Mouse (Mus musculus): ENCODE results near the gene Tiam2. TPM values are rescaled to one million over a fixed set of nuclear protein-coding genes. Genes with fewer than 3 reads are reported as not detected.
"Not testable (repeated sequence)": the region's sequence is repeated elsewhere in the genome, so short reads cannot be mapped to it uniquely, and the experiment has no call there.

Tiam2 gene
- total RNA-seq, 1 experiment from 2014 or later = 161 TPM

DNA sequence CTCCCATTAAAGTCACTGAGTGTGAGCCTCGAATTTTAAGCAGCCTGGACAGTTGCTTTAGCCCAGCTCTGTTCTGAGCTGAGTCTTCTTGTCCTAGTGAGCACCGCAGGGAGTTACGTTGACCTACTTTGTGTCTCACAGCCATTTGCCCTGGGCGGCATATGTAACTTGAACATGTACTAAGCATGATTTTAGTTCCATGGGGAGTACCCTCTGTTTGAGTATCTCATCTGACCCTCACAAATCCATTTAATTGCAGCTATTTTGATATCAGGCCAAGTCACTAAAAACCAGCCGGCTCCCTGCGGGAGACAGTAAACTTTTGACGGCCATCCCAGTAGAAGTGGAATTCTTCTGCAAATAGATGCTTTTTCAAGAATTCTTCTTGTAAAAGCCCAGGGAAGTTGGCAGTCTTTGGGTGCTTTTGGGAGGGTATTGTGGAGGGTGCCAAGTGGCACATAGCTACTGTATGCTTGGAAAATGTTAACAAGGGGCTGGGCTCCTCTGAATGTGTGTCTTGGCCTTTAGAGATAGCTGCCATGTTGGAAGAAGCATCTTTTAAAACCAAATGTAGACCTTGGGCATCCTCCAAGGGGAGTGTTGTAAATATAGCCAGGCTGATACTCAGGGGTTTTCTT is 10.6 kb downstream of the Tiam2 start:
- ATAC-seq (replicated peaks; ENCODE audit: insufficient number of reproducible peaks, low FRiP score, low TSS enrichment, poor library complexity, severe bottlenecking) = no peak

DNA sequence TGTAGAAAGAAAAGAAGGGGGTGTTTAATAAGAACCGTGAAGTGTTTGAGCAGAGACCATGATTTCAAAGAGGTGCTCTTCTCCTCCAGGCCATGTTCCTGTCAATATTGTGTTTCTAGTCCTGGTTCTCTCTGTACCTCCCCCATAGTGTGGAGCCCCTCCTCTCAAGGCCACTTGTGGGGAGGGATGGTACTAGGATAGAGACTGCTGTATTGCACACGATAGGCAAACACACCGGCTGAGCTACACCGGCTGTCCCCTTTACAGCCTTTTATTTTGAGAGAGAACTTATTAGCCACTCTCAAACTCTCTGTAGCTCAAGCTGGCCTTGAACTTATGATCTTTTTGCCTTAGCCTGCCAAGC is 11.1 kb downstream of the Tiam2 start:
- no peak for ATAC-seq (replicated peaks; ENCODE audit: insufficient number of reproducible peaks, low FRiP score, low TSS enrichment, poor library complexity, severe bottlenecking)

GRCm38 (mm10) chr17:3338821-3339220 is 12.4 kb downstream of the Tiam2 start:
- ATAC-seq (replicated peaks; ENCODE audit: insufficient number of reproducible peaks, low FRiP score, low TSS enrichment, poor library complexity, severe bottlenecking) = no peak

GRCm38 (mm10) chr17:3344872-3345271 is 18.5 kb downstream of the Tiam2 start:
- no peak for ATAC-seq (replicated peaks; ENCODE audit: insufficient number of reproducible peaks, low FRiP score, low TSS enrichment, poor library complexity, severe bottlenecking)

DNA sequence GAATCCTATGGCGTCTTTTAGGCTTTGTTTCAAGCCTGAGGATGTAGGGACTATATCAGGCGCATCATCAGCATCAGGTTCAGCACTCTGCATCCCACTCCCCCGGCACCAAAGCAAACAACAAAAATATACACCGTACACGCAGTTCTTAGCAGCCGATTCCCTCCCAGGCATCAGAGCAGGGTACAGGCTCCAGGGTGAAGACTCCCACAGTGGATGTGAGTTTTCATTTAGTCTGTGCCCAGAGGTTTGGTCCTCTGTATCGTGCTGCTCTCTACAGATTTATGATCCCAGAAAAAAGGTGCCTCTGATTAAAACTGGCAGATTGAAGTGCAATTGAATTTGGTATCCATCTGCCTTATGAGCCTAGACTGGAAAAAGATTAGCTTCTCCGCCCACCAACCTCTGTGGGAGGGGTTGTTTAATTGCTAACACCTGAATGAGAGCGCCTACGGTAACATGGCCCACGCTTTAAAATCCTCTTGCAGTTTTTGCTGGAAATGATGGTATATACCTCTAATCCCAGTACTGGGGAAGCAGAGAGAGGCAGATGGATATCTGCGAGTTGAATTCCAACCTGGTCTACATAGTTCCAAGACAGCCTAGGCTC is 19.0 kb downstream of the Tiam2 start:
- no peak for ATAC-seq (replicated peaks; ENCODE audit: insufficient number of reproducible peaks, low FRiP score, low TSS enrichment, poor library complexity, severe bottlenecking)

DNA sequence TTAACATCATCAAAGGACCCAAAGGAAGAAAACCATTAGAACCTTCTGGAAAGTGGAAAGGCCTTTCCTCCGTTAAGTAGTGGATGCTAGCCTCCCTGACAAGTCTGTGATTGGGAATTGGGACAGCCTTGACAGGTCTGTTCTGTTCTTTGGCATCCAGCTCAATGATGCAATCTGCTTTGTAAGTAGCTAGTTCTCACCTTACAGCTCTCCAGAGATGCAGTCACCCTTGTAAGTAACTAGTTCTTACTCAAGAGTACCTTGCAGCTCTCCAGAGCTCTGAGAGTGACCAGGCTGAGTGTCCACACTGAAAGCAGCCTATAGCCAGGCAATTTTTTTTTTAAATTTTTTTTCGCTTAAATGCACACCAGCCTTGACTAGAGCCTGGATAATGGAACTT is 21.4 kb downstream of the Tiam2 start:
- ATAC-seq (replicated peaks; ENCODE audit: insufficient number of reproducible peaks, low FRiP score, low TSS enrichment, poor library complexity, severe bottlenecking) = no peak

DNA sequence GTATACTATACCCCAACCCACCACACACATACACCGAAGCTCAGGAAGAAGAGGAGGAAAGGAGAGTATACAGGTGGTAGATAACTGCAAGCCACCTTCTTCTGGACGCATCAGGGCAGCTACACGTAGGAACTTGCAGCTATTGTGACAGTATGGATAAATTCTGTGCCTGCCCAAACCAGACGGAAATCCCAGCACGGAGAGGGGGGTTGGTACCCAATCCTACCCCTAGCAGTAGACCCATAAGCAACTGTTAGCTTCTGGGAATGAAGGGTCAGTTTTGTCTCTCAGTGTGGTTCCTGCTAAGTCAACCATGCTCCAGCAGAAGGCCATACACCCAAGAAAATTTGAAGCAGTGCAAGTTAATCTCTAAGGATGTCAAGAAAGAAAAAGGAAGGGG is 23.0 kb downstream of the Tiam2 start:
- ATAC-seq (replicated peaks; ENCODE audit: insufficient number of reproducible peaks, low FRiP score, low TSS enrichment, poor library complexity, severe bottlenecking) = no peak

DNA sequence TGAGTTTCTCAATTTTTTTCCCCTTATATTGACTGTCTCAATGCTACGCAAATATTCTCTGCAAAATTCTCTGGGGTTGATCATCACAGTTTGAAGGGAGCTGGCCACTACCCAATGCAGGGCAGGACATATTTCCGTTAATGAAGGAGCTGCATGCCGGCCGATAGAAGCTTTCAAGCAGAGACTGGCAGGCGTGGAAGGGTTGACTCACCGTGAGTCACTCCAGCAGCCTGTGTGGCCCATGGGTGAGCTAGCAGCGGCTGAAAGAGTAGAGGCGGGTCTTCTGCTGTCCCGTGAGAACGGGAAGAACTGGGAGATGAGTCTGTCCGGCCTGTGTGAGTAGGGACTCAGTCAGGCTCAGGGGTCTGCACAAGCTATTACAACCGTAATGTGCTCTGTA is 23.6 kb downstream of the Tiam2 start:
- no peak for ATAC-seq (replicated peaks; ENCODE audit: insufficient number of reproducible peaks, low FRiP score, low TSS enrichment, poor library complexity, severe bottlenecking)

- ATAC-seq (replicated peaks; ENCODE audit: insufficient number of reproducible peaks, low FRiP score, low TSS enrichment, poor library complexity, severe bottlenecking) = no peak
These were observed 24.0 kb downstream of the Tiam2 start for GRCm38 (mm10) chr17:3350405-3350804.

DNA sequence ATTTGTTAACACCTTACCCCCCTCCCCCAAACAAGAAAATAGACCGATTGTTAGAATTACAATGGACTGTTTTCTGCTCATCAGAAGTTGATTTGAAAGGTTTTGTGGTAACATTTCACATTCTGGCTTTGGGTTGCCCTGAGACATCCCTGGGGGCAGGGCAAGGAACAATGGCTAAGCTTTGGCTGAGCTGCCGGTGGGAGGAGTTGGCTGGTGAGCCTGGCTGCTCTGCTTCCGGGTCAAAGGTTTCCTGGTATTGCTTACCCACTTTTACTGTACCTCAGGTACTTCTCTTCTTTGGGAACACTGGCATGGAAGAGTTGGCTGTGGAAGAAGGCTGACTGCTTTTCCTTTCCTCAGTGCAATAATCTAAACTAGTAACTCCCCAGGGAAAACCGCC is 25.3 kb downstream of the Tiam2 start:
- no peak for ATAC-seq (replicated peaks; ENCODE audit: insufficient number of reproducible peaks, low FRiP score, low TSS enrichment, poor library complexity, severe bottlenecking)

DNA sequence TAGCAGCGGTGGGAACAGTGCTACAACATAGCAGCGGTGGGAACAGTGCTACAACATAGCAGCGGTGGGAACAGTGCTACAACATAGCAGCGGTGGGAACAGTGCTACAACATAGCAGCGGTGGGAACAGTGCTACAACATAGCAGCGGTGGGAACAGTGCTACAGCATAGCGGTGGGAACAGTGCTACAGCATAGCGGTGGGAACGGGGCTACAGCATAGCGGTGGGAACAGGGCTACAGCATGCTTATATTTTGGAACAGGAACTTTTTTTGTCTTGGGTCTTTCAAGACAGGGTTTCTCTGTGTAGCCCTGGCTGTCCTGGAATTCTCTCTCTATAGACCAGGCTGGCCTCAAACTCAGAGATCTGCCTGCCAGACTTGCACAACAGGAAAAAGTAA is 26.8 kb downstream of the Tiam2 start:
- not testable (repeated sequence) for ATAC-seq (replicated peaks; ENCODE audit: insufficient number of reproducible peaks, low FRiP score, low TSS enrichment, poor library complexity, severe bottlenecking)

GRCm38 (mm10) chr17:3354856-3355255 is 28.5 kb downstream of the Tiam2 start:
- ATAC-seq (replicated peaks; ENCODE audit: insufficient number of reproducible peaks, low FRiP score, low TSS enrichment, poor library complexity, severe bottlenecking) = no peak

DNA sequence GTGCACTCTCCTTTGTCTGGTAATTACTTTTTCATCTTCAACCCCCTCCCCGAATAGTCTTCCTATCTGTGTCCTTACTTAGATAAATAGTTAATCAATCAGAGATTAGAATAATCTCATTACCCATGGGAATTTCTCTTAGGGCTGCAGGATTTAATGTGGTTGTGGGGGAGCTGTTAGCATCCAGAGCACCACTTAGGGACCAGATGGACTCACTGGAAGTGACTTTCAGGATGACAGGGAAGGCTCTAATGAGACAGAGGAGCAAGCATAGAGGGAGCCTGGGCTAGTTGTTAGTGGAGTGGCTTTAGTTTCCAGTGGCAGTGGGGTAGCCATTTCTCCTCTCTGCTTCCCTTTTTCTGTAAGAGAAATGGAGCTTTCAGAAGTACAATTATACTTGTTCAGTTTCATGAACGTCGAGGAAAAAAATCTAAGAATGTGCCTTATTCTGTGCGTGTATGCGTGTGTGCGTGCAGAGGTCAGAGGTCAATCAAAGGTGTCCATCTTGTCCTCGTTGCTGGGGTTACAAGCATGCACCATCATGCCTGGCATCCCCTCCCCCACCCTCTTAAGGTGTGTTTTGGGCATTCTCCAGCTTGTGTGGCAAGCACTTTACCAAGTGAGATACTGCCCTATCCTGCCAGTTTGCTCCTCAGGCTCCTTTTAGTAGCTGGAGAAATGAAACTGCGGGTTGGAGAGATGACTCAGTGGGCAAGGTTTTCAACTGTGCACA is 30.4 kb downstream of the Tiam2 start:
- ATAC-seq (replicated peaks; ENCODE audit: insufficient number of reproducible peaks, low FRiP score, low TSS enrichment, poor library complexity, severe bottlenecking) = no peak

DNA sequence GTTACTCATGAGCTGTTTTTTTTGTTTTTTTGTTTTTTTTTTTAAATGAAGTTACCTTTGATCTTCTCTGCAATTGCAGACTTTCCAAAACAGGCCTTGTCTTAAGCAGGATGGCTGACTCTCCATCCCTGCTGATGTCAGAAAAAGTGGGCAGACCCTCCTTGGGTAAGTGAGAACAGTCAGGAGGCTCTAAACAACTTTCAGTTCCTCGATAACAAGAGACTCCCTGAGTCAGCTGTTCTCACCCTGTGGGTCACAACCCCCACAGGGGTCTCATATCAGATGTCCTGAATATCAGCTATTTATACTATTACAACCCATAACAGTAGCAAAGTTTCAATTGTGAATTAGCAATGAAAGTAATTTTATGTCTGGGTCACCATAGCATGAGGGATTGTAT is 33.9 kb downstream of the Tiam2 start:
- no peak for ATAC-seq (replicated peaks; ENCODE audit: insufficient number of reproducible peaks, low FRiP score, low TSS enrichment, poor library complexity, severe bottlenecking)

DNA sequence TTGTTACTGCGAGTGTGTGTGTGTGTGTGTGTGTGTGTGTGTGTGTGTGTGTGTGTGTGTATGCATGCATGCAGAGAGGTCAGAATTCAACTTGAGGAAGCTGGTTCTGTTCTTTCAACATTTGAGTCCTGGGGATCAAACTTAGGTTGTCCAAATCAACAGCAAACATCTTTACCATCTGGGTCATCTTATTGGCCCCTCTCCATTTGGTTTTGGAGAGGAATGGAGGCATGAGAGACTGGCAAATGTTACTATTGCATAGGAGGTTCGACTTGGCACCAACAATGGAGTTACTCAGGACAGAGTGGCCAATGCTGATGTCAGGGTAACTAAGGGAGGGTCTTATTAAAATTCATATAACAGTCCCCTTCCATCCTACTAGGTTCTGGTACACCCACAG is 35.4 kb downstream of the Tiam2 start:
- ATAC-seq (replicated peaks; ENCODE audit: insufficient number of reproducible peaks, low FRiP score, low TSS enrichment, poor library complexity, severe bottlenecking) = no peak

- ATAC-seq (replicated peaks; ENCODE audit: insufficient number of reproducible peaks, low FRiP score, low TSS enrichment, poor library complexity, severe bottlenecking) = no peak
These were observed 36.8 kb downstream of the Tiam2 start for GRCm38 (mm10) chr17:3363216-3363615.

DNA sequence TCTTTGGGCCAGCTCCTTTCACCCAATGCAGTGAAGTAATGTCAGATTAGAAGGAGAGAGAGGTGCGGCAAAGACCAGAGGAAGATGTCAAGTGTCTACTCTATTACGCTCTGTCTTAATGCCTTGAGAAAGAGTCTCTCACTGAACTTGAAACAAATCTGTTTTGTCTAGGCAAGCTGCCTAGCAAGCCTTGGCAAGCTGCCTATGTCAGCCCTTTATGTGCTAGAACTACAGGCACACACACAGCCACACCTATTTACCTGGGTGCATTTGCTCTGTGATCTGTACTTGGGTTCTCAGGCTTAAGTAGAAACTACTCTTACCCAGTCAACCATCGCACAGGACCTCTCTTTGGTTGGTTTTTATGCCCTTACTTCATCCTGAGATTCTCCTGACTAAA is 40.4 kb downstream of the Tiam2 start:
- ATAC-seq (replicated peaks; ENCODE audit: insufficient number of reproducible peaks, low FRiP score, low TSS enrichment, poor library complexity, severe bottlenecking) = no peak

DNA sequence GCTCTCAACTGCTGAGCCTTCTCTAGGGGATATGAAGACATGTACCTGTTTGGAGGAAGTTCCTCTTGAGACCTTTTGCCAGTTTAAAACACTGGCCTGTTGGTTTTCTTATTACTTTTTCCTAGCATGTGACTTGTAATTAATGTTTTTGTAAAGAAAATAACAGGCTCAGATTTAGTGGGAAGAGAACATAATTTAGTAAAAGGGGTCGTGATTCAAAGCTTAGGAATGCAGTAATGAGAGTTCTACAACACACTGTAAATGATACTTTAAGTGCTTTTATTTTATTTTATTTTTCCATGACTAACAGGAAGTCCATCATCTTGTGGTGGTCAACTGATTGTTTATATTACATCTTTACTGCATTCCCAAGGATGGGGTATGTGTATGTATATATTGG is 42.0 kb downstream of the Tiam2 start:
- ATAC-seq (replicated peaks; ENCODE audit: insufficient number of reproducible peaks, low FRiP score, low TSS enrichment, poor library complexity, severe bottlenecking) = no peak

GRCm38 (mm10) chr17:3369631-3370030 is 43.3 kb downstream of the Tiam2 start:
- ATAC-seq (replicated peaks; ENCODE audit: insufficient number of reproducible peaks, low FRiP score, low TSS enrichment, poor library complexity, severe bottlenecking) = no peak

- no peak for ATAC-seq (replicated peaks; ENCODE audit: insufficient number of reproducible peaks, low FRiP score, low TSS enrichment, poor library complexity, severe bottlenecking)
These were observed 52.2 kb downstream of the Tiam2 start for GRCm38 (mm10) chr17:3378606-3379005.

Data from monocyte, adult 5-6 weeks (primary cell).